Mouse (Mus musculus) hindbrain, embryonic 16.5 days (tissue): ENCODE results near the gene Ccdc114. TPM values are rescaled to one million over a fixed set of nuclear protein-coding genes. Genes with fewer than 3 reads are reported as not detected.
"Not testable (repeated sequence)": the region's sequence is repeated elsewhere in the genome, so short reads cannot be mapped to it uniquely, and the experiment has no call there.

ENCODE experiments used
- ATAC-seq: fragments of 200-750 bp; cut with Nextera tagmentation; 2 replicates; pipeline ENCODE4 v1.8.0; 2017; ENCODE audit warnings: moderate TSS enrichment, moderate library complexity
- H3K27ac ChIP-seq: fragments of 300-500 bp; sonication (generic); 2 replicates; pipeline ENCODE4 v1.5.1; 2014; ENCODE audit warnings: low read depth, mild to moderate bottlenecking, control low read depth, low read length, moderate library complexity
- H3K27me3 ChIP-seq: fragments of 300-500 bp; sonication (generic); replicated peaks from 2 replicates; pipeline ENCODE4 v1.6.1; 2014; ENCODE audit warnings: low read length; ENCODE audit not compliant: control insufficient read depth, insufficient read depth
- H3K36me3 ChIP-seq: fragments of 300-500 bp; sonication (generic); 2 replicates; pipeline ENCODE4 v1.6.1; 2014; ENCODE audit warnings: mild to moderate bottlenecking, low read length, moderate library complexity, mixed read lengths; ENCODE audit not compliant: control insufficient read depth, insufficient read depth
- H3K4me1 ChIP-seq: fragments of 300-500 bp; sonication (generic); 2 replicates; pipeline ENCODE4 v1.6.1; 2014; ENCODE audit warnings: low read depth, low read length; ENCODE audit not compliant: control insufficient read depth, insufficient read depth
- H3K4me2 ChIP-seq: fragments of 300-500 bp; sonication (generic); 2 replicates; pipeline ENCODE4 v1.6.1; 2014; ENCODE audit warnings: mild to moderate bottlenecking, low read length, control low read depth, moderate library complexity
- H3K4me3 ChIP-seq: fragments of 300-500 bp; sonication (generic); 2 replicates; pipeline ENCODE4 v1.5.1; 2014; ENCODE audit warnings: mild to moderate bottlenecking, low read length, control low read depth, moderate library complexity
- H3K9ac ChIP-seq: fragments of 300-500 bp; sonication (generic); 2 replicates; pipeline ENCODE4 v1.6.1; 2014; ENCODE audit warnings: low read depth, mild to moderate bottlenecking, control low read depth, low read length, moderate library complexity
- H3K9me3 ChIP-seq: fragments of 300-500 bp; sonication (generic); 2 replicates; pipeline ENCODE4 v1.6.1; 2014; ENCODE audit warnings: mild to moderate bottlenecking, low read length, moderate library complexity; ENCODE audit not compliant: control insufficient read depth
- WGBS: fragments of 180-500 bp; shearing (Covaris S2); extraction: QIAGEN DNeasy Blood & Tissue Kit; methylation state at CpG from one replicate; pipeline ENCODE4 v1.1.7; 2014; 5-methylcytosine and 5-hydroxymethylcytosine counted together
- polyA plus RNA-seq: library from polyadenylated mRNA; unstranded; fragments of >200 nt; fragmentation: Nextera tagmentation; extraction: Ambion mirVana; gene quantifications from 2 replicates; pipeline ENCODE4 v1.2.1, GENCODE M21; 2015

Gene Ccdc114
- polyA plus RNA-seq, 1 experiment from 2014 or later = 6.6 TPM

DNA sequence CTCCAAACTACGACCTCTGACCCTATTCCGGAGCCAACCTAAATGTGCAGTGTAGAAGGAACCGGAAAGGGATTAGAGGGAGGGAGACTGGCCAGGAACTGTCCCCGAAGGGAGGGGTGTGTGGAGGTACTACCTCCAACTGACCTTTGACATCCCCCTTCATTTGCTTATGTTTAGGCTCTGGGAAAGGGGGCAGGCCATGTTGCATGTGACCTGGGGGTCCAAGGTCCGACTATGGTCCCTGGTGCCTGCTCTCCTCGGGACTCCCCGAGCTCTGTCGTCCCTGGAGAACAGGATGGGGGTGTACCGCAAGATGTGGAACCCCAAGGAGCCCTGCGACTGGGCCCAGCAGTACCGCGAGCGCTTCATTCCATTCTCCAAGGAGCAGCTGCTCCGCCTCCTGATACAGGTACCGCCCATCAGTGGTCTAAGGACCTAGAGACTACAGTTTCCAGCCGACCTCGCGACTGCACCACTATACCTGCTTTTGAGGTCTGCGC lies 26.6 kb upstream of the Ccdc114 start:
- Histone ChIP-seq H3K4me1 (peaks cover 8% of the 10 kb centered on the region), H3K9ac (peak overlapping the region; percentile 65), H3K4me3 (peak overlapping the region; percentile 48), H3K36me3 (no peaks in the 10 kb centered on the region), H3K27me3 (no peaks in the 10 kb centered on the region), H3K9me3 (no peaks in the 10 kb centered on the region), H3K27ac (peak overlapping the region; percentile 63), H3K4me2 (peak overlapping the region; percentile 59)
- peak; percentile 70 for ATAC-seq
- WGBS = 2% methylated on average over 19 of the region's 19 CpGs

DNA sequence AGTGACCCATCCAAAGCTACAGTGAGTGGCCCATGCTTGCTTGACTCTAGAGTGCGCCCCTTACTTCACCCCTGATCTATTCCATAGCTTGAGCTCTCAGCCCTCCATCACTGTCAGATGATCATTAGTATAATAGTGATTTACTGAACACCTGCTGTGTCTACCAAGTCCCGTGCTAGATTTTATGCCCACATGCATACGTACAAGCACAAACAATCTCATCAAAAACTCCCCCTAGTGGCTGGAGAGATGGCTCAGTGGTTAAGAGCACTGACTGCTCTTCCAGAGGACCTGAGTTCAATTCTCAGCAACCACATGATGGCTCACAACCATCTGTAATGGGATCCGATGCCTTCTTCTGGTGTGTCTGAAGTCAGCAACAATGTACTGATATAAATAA lies 25.7 kb upstream of the Ccdc114 start:
- H3K4me1 ChIP-seq, H3K9me3 ChIP-seq, H3K4me3 ChIP-seq, ATAC-seq, H3K9ac ChIP-seq, H3K36me3 ChIP-seq, H3K27me3 ChIP-seq, H3K27ac ChIP-seq: not testable (repeated sequence)
- 51% methylated on average over 4 of the region's 4 CpGs for WGBS
- H3K4me2 ChIP-seq = peak overlapping the region; percentile 59

DNA sequence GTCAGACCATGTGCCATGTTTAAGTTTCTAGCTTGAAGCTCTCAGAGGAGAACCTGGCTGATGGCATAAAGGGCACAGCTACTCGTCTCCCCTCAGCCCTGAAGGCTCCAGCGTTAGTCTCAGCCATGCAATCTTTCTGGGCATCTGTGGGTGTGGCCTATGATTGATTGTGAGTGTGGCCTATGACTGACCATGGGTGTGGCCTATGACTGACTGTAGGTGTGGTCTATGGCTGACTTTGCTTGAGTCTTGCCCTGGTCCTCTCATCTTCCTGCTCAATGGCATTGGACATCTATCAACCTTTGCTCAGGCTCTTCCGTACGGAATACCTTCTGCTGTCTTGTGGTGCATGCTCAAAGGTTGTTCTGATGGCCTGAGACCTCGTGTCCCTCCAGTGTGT lies 22.3 kb upstream of the Ccdc114 start:
- ATAC-seq = no peak
- H3K9me3 ChIP-seq = no peaks in the 10 kb centered on the region

DNA sequence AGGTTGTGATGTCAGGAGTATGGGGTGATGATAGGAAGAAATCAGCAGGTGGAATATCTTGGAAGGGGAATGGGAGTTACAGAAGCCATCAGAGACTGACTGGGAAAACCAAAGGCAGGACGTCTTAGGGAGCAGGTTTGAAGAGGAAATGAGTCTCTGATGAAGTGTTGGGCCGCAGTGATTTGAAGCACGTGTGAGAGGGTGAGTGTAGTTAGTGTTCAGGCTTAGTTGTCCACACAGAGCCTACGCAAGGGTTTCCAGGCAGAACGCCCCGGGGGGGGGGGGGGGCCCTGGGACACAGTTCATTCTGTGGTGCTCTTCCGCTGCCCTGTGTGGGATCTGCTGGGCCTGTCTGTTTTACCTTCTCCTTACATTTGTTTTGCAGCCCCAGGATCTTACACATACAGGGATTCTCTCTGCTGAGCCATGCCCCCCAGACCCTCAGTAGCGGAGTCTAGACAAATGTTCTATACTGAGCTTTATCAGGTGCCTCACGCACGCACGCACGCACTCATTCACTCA lies 21.3 kb upstream of the Ccdc114 start:
- Histone ChIP-seq H3K27me3 (no peaks in the 10 kb centered on the region), H3K4me1 (peaks cover 5% of the 10 kb centered on the region), H3K36me3 (no peaks in the 10 kb centered on the region), H3K9ac (no peak overlapping the region), H3K4me3 (no peak overlapping the region), H3K27ac (no peak overlapping the region), H3K9me3 (no peaks in the 10 kb centered on the region), H3K4me2 (no peak overlapping the region)
- no peak for ATAC-seq
- 79% methylated on average over 10 of the region's 12 CpGs for whole genome bisulfite sequencing

More for the DNA sequence above, 22.3 kb upstream of the Ccdc114 start:
- H3K27ac ChIP-seq = no peak overlapping the region
- H3K27me3 ChIP-seq = no peaks in the 10 kb centered on the region
- H3K9ac ChIP-seq = no peak overlapping the region
- WGBS = 57% methylated on average over 5 of the region's 5 CpGs
- no peak overlapping the region for H3K4me3 ChIP-seq
- no peak overlapping the region for H3K4me2 ChIP-seq
- no peaks in the 10 kb centered on the region for H3K36me3 ChIP-seq
- peaks cover 6% of the 10 kb centered on the region for H3K4me1 ChIP-seq

DNA sequence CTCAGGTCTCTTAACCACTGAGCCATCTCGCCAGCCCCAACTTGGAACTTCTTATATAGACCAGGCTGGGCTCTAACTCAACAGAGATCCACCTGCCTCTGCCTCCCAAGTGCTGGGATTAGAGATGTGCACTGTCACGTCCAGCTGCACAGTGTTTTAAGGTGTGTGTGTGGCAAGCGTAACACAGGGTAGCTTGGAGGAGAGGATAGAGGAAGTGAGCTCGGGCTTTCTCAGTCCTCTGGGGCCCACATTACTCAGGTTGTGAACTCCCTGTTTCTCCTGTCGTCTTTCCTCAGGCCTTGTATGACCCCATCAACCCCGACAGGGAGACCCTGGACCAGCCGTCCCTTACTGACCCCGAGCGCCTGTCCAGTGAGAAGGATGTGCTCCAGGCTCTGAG lies 17.2 kb upstream of the Ccdc114 start:
- H3K9ac ChIP-seq = no peak overlapping the region
- H3K9me3 ChIP-seq = no peaks in the 10 kb centered on the region
- H3K4me3 ChIP-seq = no peak overlapping the region
- H3K4me1 ChIP-seq = no peaks in the 10 kb centered on the region
- H3K27ac ChIP-seq = no peak overlapping the region
- no peaks in the 10 kb centered on the region for H3K27me3 ChIP-seq
- no peak overlapping the region for H3K4me2 ChIP-seq
- WGBS = 90% methylated on average over 9 of the region's 9 CpGs
- ATAC-seq = no peak
- peaks cover 10% of the 10 kb centered on the region for H3K36me3 ChIP-seq

DNA sequence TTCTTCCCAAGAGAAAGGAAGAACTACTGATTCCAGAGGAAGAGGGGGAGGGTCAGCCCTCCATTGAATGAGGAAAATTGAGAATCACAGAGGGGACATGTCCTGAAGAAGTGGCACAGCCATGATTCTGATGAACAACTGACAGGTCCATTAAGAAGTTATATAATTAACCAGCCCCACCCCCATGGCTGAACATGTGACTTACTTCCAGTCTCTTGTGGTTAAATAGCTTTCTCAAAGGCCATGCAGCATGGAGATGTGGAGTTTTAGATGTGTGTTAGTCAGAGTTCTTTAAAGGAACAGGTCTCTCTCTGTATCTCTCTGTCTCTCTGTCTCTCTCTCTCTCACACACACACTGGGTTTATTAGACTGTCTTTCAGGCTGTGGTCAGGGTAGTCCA lies 15.5 kb upstream of the Ccdc114 start:
- ATAC-seq = no peak
- Histone ChIP-seq H3K4me1 (no peaks in the 10 kb centered on the region), H3K9me3 (no peaks in the 10 kb centered on the region), H3K9ac (no peak overlapping the region), H3K27me3 (no peaks in the 10 kb centered on the region), H3K36me3 (peaks cover 10% of the 10 kb centered on the region), H3K4me2 (no peak overlapping the region), H3K27ac (no peak overlapping the region), H3K4me3 (no peak overlapping the region)

DNA sequence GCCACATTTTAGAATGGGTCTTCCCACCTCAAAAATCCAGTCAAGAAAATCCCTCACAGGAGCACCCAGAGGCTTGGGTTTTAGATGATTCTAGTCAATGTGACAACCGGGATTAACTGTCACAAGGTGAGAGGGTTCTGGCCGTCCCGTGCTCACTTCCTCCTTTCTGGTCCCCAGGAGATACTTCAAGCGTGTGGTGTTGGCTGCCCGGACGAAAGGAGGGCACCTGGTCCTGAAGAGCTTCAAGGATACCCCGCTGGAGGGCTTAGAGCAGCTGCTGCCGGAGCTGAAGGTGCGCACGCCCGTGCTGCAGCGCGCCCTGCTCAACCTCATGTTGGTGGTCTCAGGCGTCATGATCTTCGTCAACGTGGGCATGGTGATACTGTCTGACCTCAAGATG lies 14.7 kb upstream of the Ccdc114 start:
- Histone ChIP-seq H3K27me3 (no peaks in the 10 kb centered on the region), H3K4me3 (no peak overlapping the region), H3K4me2 (no peak overlapping the region), H3K9me3 (no peaks in the 10 kb centered on the region), H3K9ac (no peak overlapping the region), H3K27ac (no peak overlapping the region), H3K36me3 (peaks cover 10% of the 10 kb centered on the region), H3K4me1 (no peaks in the 10 kb centered on the region)
- no peak for ATAC-seq
- 92% methylated on average over 16 of the region's 16 CpGs for WGBS

DNA sequence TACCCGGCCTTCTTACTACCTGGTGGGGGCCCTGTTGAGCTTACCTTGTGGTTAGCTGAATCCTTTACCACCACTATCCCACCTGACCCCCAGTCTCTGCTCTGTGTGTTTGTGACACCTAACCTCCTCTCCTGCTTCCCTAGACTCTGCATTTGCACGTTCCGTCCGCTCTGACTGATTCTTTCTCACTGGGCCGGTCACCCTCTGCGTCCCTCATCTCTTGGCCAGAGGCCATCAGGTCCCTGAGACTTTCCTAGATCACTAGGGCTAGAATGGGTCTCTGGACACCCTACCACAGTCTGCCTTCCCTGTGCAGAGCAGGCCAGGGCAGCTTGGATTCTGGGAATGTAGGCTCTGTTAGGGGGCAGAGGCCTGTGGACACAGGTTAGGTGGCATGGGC lies 9.8 kb upstream of the Ccdc114 start:
- no peak overlapping the region for H3K4me3 ChIP-seq
- ATAC-seq = no peak
- no peak overlapping the region for H3K9ac ChIP-seq
- H3K9me3 ChIP-seq = no peaks in the 10 kb centered on the region
- WGBS = 82% methylated on average over 6 of the region's 6 CpGs
- H3K4me2 ChIP-seq = no peak overlapping the region
- H3K27me3 ChIP-seq = no peaks in the 10 kb centered on the region
- no peak overlapping the region for H3K27ac ChIP-seq
- peaks cover 10% of the 10 kb centered on the region for H3K36me3 ChIP-seq
- peaks cover 19% of the 10 kb centered on the region for H3K4me1 ChIP-seq

DNA sequence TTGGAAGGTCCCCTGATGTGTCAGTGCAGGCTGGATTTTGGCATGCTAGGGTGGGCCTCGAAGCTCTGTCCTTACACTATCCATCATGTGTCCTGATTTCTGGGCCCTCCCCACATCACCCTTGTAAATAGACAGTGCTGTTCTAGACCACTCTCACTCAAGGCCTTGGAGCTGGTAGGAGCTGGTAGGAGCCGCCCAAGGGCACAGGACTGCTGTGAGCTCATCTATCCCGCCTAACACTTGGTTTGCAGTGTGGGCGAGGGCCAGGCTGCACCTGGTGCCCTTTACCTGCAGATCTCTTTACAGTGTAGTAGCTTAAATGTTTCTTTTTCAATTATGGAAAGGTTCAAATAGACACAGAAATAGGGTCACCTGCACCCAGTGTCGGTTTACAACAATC lies 8.9 kb upstream of the Ccdc114 start:
- H3K27me3 ChIP-seq = no peaks in the 10 kb centered on the region
- no peak overlapping the region for H3K4me3 ChIP-seq
- H3K4me2 ChIP-seq = no peak overlapping the region
- peaks cover 19% of the 10 kb centered on the region for H3K4me1 ChIP-seq
- no peak for ATAC-seq
- no peaks in the 10 kb centered on the region for H3K9me3 ChIP-seq
- 86% methylated on average over 5 of the region's 5 CpGs for WGBS
- H3K27ac ChIP-seq = no peak overlapping the region
- no peak overlapping the region for H3K9ac ChIP-seq
- peaks cover 3% of the 10 kb centered on the region for H3K36me3 ChIP-seq
